Mouse (Mus musculus) heart, embryonic 11.5 days (tissue): ENCODE results near the gene Ccdc162. TPM values are rescaled to one million over a fixed set of nuclear protein-coding genes. Genes with fewer than 3 reads are reported as not detected.

Source experiments
- ATAC-seq: fragments of 200-750 bp; cut with Nextera tagmentation; replicated peaks from 2 replicates; pipeline ENCODE4 v1.8.0; 2017; ENCODE audit warnings: moderate library complexity; ENCODE audit not compliant: insufficient number of reproducible peaks, low FRiP score, low TSS enrichment
- H3K27ac ChIP-seq: fragments of 300-500 bp; sonication (generic); 2 replicates; pipeline ENCODE4 v1.5.1; 2014; ENCODE audit warnings: mild to moderate bottlenecking, low read depth, low read length
- H3K27me3 ChIP-seq: fragments of 300-500 bp; sonication (generic); 2 replicates; pipeline ENCODE4 v1.6.1; 2014; ENCODE audit warnings: mild to moderate bottlenecking, low read length, mixed read lengths; ENCODE audit not compliant: control insufficient read depth, insufficient read depth
- H3K36me3 ChIP-seq: fragments of 300-500 bp; sonication (generic); 2 replicates; pipeline ENCODE4 v1.6.1; 2014; ENCODE audit warnings: mild to moderate bottlenecking, low read length, moderate library complexity, mixed read lengths; ENCODE audit not compliant: control insufficient read depth, insufficient read depth
- H3K4me1 ChIP-seq: fragments of 300-500 bp; sonication (generic); 2 replicates; pipeline ENCODE4 v1.6.1; 2014; ENCODE audit warnings: low read length; ENCODE audit not compliant: control insufficient read depth, insufficient read depth
- H3K4me2 ChIP-seq: fragments of 300-500 bp; sonication (generic); 2 replicates; pipeline ENCODE4 v1.6.1; 2014; ENCODE audit warnings: mild to moderate bottlenecking, moderate library complexity
- H3K4me3 ChIP-seq: fragments of 300-500 bp; sonication (generic); 2 replicates; pipeline ENCODE4 v1.5.1; 2014; ENCODE audit warnings: low read depth, low read length
- H3K9ac ChIP-seq: fragments of 300-500 bp; sonication (generic); 2 replicates; pipeline ENCODE4 v1.6.1; 2014; ENCODE audit warnings: mild to moderate bottlenecking, low read depth, low read length, moderate library complexity
- H3K9me3 ChIP-seq: fragments of 300-500 bp; sonication (generic); replicated peaks from 2 replicates; pipeline ENCODE4 v1.6.1; 2016; ENCODE audit warnings: low read length; ENCODE audit not compliant: control insufficient read depth
- WGBS: fragments of 180-500 bp; shearing (Covaris S2); extraction: QIAGEN DNeasy Blood & Tissue Kit; methylation state at CpG from one replicate; pipeline ENCODE4 v1.1.7; 2014; ENCODE audit not compliant: insufficient replicate concordance; 5-methylcytosine and 5-hydroxymethylcytosine counted together
- polyA plus RNA-seq: library from polyadenylated mRNA; unstranded; fragments of >200 nt; fragmentation: Nextera tagmentation; extraction: Ambion mirVana; gene quantifications from 2 replicates; pipeline ENCODE4 v1.2.1, GENCODE M21; 2014

Gene Ccdc162
- polyA plus RNA-seq, 1 experiment from 2014 or later = 0.82 TPM

DNA sequence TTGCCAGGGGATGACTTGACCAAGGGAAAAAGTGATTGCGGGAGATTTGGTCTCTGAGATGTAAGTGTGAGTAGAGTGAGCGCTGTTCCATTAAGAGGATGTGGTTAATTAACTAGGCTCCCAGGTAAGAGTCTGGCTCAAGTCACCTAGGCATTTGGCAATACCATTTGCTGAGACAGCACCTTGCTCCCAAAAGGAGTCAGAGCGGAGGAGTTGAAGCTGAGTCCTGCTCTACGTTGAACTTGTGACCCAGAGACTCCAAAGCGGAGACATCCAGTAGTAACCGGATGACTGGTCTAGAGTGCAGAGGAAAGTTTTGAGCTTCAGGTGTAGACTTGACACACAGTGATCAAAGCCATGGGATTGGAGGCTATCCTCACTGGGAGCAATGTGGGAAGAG is 174.4 kb downstream of the Ccdc162 start:
- Histone ChIP-seq H3K9me3 (no peaks in the 10 kb centered on the region; the same call in 1 of the 2 replicates), H3K4me1 (peaks cover 10% of the 10 kb centered on the region), H3K27me3 (no peaks in the 10 kb centered on the region), H3K9ac (no peak overlapping the region), H3K27ac (no peak overlapping the region), H3K4me2 (no peak overlapping the region), H3K36me3 (0 out of 2 replicates have a peak, but pooled peaks cover 6% of the 10 kb centered on the region), H3K4me3 (no peak overlapping the region)
- 90% methylated on average over 6 of the region's 6 CpGs for WGBS
- no peak for ATAC-seq

DNA sequence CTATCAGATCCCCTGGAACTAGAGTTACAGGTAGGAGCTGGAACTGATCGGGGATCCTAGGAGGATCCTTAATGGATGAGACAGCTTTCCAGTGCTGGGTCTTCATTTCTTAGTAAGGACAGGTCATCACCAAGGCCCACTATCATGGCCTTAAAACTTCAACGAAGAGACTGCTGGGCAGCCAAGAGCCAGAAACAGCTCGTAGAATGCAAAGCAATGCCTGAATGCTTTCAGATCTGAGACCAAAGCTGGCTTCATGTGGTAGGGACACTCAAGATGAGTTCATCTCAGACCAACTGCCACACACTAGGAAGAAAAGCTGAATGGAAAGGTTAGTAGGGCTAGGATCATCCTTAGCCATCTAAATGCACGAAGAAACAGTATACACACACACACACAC is 177.4 kb downstream of the Ccdc162 start:
- no peaks in the 10 kb centered on the region; the same call in 1 of the 2 replicates for H3K9me3 ChIP-seq

GRCm38 (mm10) chr10:41537983-41538330 is 178.5 kb downstream of the Ccdc162 start:
- Histone ChIP-seq H3K9me3 (no peaks in the 10 kb centered on the region; the same call in 1 of the 2 replicates), H3K4me1 (no peaks in the 10 kb centered on the region), H3K4me2 (no peak overlapping the region), H3K27ac (no peak overlapping the region), H3K9ac (no peak overlapping the region), H3K27me3 (no peaks in the 10 kb centered on the region), H3K4me3 (no peak overlapping the region), H3K36me3 (peaks cover 16% of the 10 kb centered on the region)
- no peak for ATAC-seq
- 84% methylated on average over 3 of the region's 3 CpGs for WGBS

More for the DNA sequence above, 177.4 kb downstream of the Ccdc162 start:
- ATAC-seq = no peak
- H3K4me2 ChIP-seq = no peak overlapping the region
- no peak overlapping the region for H3K4me3 ChIP-seq
- no peak overlapping the region for H3K9ac ChIP-seq
- peaks cover 14% of the 10 kb centered on the region for H3K36me3 ChIP-seq
- H3K4me1 ChIP-seq = 0 out of 2 replicates have a peak, but pooled peaks cover under 1% of the 10 kb centered on the region
- H3K27me3 ChIP-seq = no peaks in the 10 kb centered on the region
- no peak overlapping the region for H3K27ac ChIP-seq
- 90% methylated on average over 4 of the region's 4 CpGs for WGBS

- Histone ChIP-seq H3K27me3 (no peaks in the 10 kb centered on the region), H3K9me3 (no peaks in the 10 kb centered on the region; the same call in 1 of the 2 replicates), H3K36me3 (peaks cover 16% of the 10 kb centered on the region), H3K27ac (no peak overlapping the region), H3K4me2 (no peak overlapping the region), H3K4me1 (no peaks in the 10 kb centered on the region), H3K9ac (no peak overlapping the region), H3K4me3 (no peak overlapping the region)
- no peak for ATAC-seq
- 90% methylated on average over 4 of the region's 4 CpGs for WGBS
Observed at GRCm38 (mm10) chr10:41537226-41537982, 179.0 kb downstream of the Ccdc162 start.

DNA sequence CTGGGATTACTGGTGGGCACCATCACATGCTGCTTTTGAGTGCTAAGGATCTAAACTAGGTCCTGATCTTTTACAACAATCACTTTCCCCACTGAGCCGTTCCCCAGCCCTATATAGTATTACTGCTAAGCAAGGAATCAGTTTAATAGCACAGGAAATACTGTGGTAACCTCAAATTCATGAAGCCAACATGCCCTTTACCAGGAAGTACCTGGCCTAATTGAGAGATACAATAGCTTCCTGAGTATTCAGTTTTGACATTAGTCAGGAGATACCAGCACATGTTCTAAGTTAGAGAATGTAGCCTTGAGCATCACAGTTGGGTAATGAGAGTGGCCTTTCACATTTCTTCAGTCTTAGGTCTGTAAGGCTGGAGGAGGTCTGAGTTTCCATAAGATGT is 179.7 kb downstream of the Ccdc162 start:
- Histone ChIP-seq H3K9me3 (no peaks in the 10 kb centered on the region; the same call in 1 of the 2 replicates), H3K36me3 (peaks cover 16% of the 10 kb centered on the region), H3K4me1 (no peaks in the 10 kb centered on the region), H3K4me2 (no peak overlapping the region), H3K4me3 (no peak overlapping the region), H3K27me3 (no peaks in the 10 kb centered on the region), H3K9ac (no peak overlapping the region), H3K27ac (no peak overlapping the region)
- no peak for ATAC-seq
- 97% methylated on average over 1 of the region's 1 CpGs for WGBS

GRCm38 (mm10) chr10:41535991-41536390 is 180.4 kb downstream of the Ccdc162 start:
- ATAC-seq = no peak
- Histone ChIP-seq H3K4me3 (no peak overlapping the region), H3K4me1 (no peaks in the 10 kb centered on the region), H3K27me3 (no peaks in the 10 kb centered on the region), H3K9me3 (no peaks in the 10 kb centered on the region; the same call in 1 of the 2 replicates), H3K9ac (no peak overlapping the region), H3K36me3 (peaks cover 19% of the 10 kb centered on the region), H3K27ac (no peak overlapping the region), H3K4me2 (no peak overlapping the region)
- WGBS = 80% methylated on average over 2 of the region's 2 CpGs

DNA sequence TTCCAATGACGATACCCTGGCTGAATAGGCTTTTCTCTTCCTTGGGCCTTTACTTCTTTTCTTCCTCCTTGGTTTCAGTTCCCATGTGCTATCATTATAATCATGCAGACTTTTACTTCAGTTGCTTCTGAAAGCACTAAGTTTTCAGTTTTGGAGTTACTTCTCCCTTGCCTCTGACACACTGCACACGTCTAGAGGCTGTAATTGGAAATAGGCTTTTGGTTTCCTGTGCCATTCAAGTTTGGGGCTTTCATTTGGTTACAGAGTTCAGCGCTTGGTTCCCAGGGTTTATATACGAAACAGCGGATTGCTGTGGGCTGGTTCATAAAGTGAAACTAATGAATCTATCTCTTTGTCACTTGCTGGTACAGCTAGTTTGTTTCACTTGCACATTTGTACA is 186.5 kb downstream of the Ccdc162 start:
- no peaks in the 10 kb centered on the region for H3K4me1 ChIP-seq
- no peaks in the 10 kb centered on the region for H3K9me3 ChIP-seq
- H3K36me3 ChIP-seq = peaks cover 13% of the 10 kb centered on the region
- 91% methylated on average over 5 of the region's 5 CpGs for WGBS
- no peak overlapping the region for H3K4me2 ChIP-seq
- H3K9ac ChIP-seq = no peak overlapping the region
- no peaks in the 10 kb centered on the region for H3K27me3 ChIP-seq
- no peak for ATAC-seq
- H3K27ac ChIP-seq = no peak overlapping the region
- H3K4me3 ChIP-seq = no peak overlapping the region

DNA sequence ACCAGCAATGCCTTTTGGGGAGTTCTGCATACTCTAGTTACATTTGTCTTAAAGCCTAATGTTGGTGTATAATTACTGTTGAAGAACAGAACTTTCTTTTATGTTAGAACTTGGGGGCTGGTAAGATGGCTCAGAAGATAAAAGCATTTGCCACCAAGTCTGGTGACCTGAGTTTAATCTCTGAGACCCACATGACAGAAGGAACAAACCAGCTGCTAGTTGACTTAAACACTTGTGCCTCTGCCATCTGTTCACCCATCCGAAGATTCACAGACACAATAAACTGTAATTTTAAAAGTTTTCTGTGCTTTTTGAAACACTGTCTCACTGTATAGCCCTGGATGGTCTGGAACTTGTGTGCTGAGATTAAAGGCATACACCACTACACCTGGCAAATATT is 190.7 kb downstream of the Ccdc162 start:
- H3K36me3 ChIP-seq = peaks cover 2% of the 10 kb centered on the region
- peaks cover 14% of the 10 kb centered on the region for H3K4me1 ChIP-seq
- no peak overlapping the region for H3K4me3 ChIP-seq
- no peaks in the 10 kb centered on the region for H3K27me3 ChIP-seq
- WGBS = 83% methylated on average over 1 of the region's 1 CpGs
- ATAC-seq = no peak
- no peak overlapping the region for H3K27ac ChIP-seq
- no peak overlapping the region for H3K9ac ChIP-seq
- no peak overlapping the region for H3K4me2 ChIP-seq
- H3K9me3 ChIP-seq = no peaks in the 10 kb centered on the region

DNA sequence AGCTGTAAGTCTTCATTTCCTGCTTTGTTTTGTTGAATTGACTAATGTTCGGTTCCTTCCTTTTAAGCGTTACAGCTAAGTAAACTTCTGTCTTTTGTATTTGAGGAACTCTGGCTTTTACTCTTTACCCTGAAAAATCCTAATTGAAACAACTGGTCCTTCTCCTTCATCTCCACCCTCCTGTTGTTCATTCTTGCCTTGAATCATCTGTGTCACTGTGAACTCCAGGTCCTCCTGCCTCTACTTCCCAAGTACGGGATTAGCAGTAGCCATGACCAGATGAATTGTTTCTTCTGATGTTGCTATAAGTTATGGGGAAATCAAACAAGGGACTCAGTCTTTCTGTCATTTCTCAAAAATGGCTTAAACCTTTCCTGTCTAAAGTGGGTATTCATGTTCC is 193.0 kb downstream of the Ccdc162 start:
- H3K4me3 ChIP-seq = no peak overlapping the region
- H3K27ac ChIP-seq = no peak overlapping the region
- no peak overlapping the region for H3K4me2 ChIP-seq
- peaks cover 2% of the 10 kb centered on the region for H3K36me3 ChIP-seq
- no peaks in the 10 kb centered on the region for H3K27me3 ChIP-seq
- no peak for ATAC-seq
- WGBS = 86% methylated on average over 3 of the region's 3 CpGs
- H3K4me1 ChIP-seq = peaks cover 15% of the 10 kb centered on the region
- H3K9me3 ChIP-seq = no peaks in the 10 kb centered on the region
- H3K9ac ChIP-seq = no peak overlapping the region
